Mouse (Mus musculus): ENCODE data around the gene Fam219b.
A peak's percentile ranks its signal among the peaks of the same experiment; 100 is the strongest.

- TF ChIP-seq CTCF (IDR thresholded peaks at IDR 0.05; ENCODE audit: extremely low read depth, insufficient read depth, low read length) (no peak), POLR2A (IDR thresholded peaks at IDR 0.05; ENCODE audit: extremely low read depth, insufficient read depth, low read length) (peak; percentile 86)
These were observed 23.8 kb downstream of the Fam219b start, which contains the start of gene Scamp2 for GRCm38 (mm10) chr9:57560861-57561710.

All from cortical plate, adult 2 months (tissue).